Mouse (Mus musculus) olfactory bulb, adult 2 months (tissue): ENCODE measurements around the gene Cyp3a59.

Source experiments
- CTCF ChIP-seq: fragments of 200-500 bp; IDR thresholded peaks from 2 replicates; pipeline ENCODE4 v1.5.1; 2012; ENCODE audit warnings: low read depth, mild to moderate bottlenecking, low read length, moderate library complexity; ENCODE audit not compliant: insufficient read depth
- POLR2A ChIP-seq: fragments of 200-500 bp; IDR thresholded peaks from 2 replicates; pipeline ENCODE4 v1.6.1; 2012; ENCODE audit warnings: mild to moderate bottlenecking, low read depth, low read length, moderate library complexity; ENCODE audit not compliant: insufficient read depth

- TF ChIP-seq CTCF (no peak), POLR2A (no peak)
Measured at GRCm38 (mm10) chr5:146150454-146150853, 71.4 kb downstream of the Cyp3a59 start.
